Mouse (Mus musculus) embryonic facial prominence, embryonic 13.5 days (tissue): ENCODE results near the gene Ttc24. TPM values are rescaled to one million over a fixed set of nuclear protein-coding genes. Genes with fewer than 3 reads are reported as not detected.
A peak's percentile ranks its signal among the peaks of the same experiment; 100 is the strongest.

Source experiments
- ATAC-seq: fragments of 200-750 bp; cut with Nextera tagmentation; 2 replicates; pipeline ENCODE4 v1.8.0; 2017; ENCODE audit warnings: low read depth; ENCODE audit not compliant: insufficient number of reproducible peaks, insufficient read depth, low FRiP score, low TSS enrichment
- H3K27ac ChIP-seq: fragments of 300-500 bp; sonication (generic); 2 replicates; pipeline ENCODE4 v1.5.1; 2015; ENCODE audit warnings: moderate library complexity, mild to moderate bottlenecking, inconsistent platforms
- H3K27me3 ChIP-seq: fragments of 300-500 bp; sonication (generic); 2 replicates; pipeline ENCODE4 v1.6.1; 2015; ENCODE audit warnings: mild to moderate bottlenecking, inconsistent platforms
- H3K36me3 ChIP-seq: fragments of 300-500 bp; sonication (generic); 2 replicates; pipeline ENCODE4 v1.6.1; 2015; ENCODE audit warnings: mild to moderate bottlenecking, inconsistent platforms
- H3K4me1 ChIP-seq: fragments of 300-500 bp; sonication (generic); 2 replicates; pipeline ENCODE4 v1.6.1; 2015; ENCODE audit warnings: inconsistent platforms
- H3K4me2 ChIP-seq: fragments of 300-500 bp; sonication (generic); 2 replicates; pipeline ENCODE4 v1.6.1; 2015; ENCODE audit warnings: moderate library complexity, mild to moderate bottlenecking, inconsistent platforms
- H3K4me3 ChIP-seq: fragments of 300-500 bp; sonication (generic); 2 replicates; pipeline ENCODE4 v1.5.1; 2015; ENCODE audit warnings: mild to moderate bottlenecking, inconsistent platforms
- H3K9ac ChIP-seq: fragments of 300-500 bp; sonication (generic); 2 replicates; pipeline ENCODE4 v1.6.1; 2015; ENCODE audit warnings: mild to moderate bottlenecking, inconsistent platforms
- H3K9me3 ChIP-seq: fragments of 300-500 bp; sonication (generic); 2 replicates; pipeline ENCODE4 v1.6.1; 2016; ENCODE audit warnings: inconsistent platforms
- WGBS: fragments of 180-500 bp; shearing (Covaris S2); methylation state at CpG from one replicate; pipeline ENCODE4 v1.1.7; 2015; ENCODE audit warnings: mixed read lengths; 5-methylcytosine and 5-hydroxymethylcytosine counted together
- polyA plus RNA-seq: library from polyadenylated mRNA; unstranded; fragments of >200 nt; fragmentation: Nextera tagmentation; extraction: Ambion mirVana; gene quantifications from 2 replicates; pipeline ENCODE4 v1.2.1, GENCODE M21; 2015

Ttc24 gene
- polyA plus RNA-seq, 1 experiment from 2014 or later, result 0.11 TPM

DNA sequence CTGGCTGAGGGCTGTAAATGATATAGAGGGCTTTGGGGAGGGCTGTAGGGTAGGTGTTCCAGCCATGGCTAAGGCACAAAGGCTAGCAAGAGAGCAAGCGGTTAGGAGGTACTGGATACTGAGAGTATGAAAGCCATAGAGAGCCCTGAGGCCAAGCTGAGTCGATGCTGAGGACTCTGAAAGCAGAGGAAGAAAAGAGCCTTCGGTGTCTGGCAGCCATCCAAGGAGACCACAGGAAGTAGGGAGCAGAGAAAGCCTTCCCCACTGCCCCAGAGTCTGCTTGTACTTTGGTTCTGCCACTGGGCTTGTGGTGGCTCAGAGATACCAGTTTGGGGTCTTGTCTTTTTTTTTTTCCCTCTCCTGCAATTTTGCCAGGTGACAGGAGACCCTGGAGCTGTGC lies 22.1 kb upstream of the Ttc24 start:
- no peak overlapping the region for H3K4me2 ChIP-seq
- no peaks in the 10 kb centered on the region for H3K4me1 ChIP-seq
- no peaks in the 10 kb centered on the region for H3K9me3 ChIP-seq
- H3K27ac ChIP-seq, result no peak overlapping the region; the same call in 1 of the 2 replicates
- ATAC-seq, result no peak
- no peak overlapping the region for H3K9ac ChIP-seq
- no peaks in the 10 kb centered on the region for H3K27me3 ChIP-seq
- no peak overlapping the region for H3K4me3 ChIP-seq
- peaks cover 89% of the 10 kb centered on the region for H3K36me3 ChIP-seq
- WGBS, result 81% methylated on average over 3 of the region's 3 CpGs

DNA sequence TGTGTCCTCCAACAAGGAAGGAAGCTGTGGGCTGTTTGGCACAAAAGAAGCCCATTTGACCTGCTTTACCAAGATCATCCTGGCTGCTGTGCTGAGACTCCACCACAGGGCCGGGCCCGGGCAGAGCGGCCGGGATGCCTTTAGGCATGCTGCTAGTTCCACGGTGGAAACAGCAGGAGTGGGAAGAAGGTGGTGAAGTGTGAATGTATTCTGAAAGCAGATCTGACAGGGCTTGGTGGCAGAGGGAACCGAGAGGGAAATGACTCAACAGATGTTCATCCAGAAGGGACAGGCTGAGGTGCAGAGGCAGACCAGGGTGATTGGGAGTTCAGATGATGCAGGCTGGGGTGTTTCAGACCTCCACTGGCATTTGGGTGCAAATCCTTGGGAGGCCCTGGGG lies 19.6 kb upstream of the Ttc24 start:
- Histone ChIP-seq H3K27me3 (no peaks in the 10 kb centered on the region), H3K4me1 (no peaks in the 10 kb centered on the region), H3K36me3 (peaks cover 88% of the 10 kb centered on the region), H3K4me3 (no peak overlapping the region), H3K27ac (no peak overlapping the region), H3K9me3 (no peaks in the 10 kb centered on the region), H3K4me2 (no peak overlapping the region), H3K9ac (no peak overlapping the region)
- WGBS, result 85% methylated on average over 6 of the region's 6 CpGs
- no peak for ATAC-seq

DNA sequence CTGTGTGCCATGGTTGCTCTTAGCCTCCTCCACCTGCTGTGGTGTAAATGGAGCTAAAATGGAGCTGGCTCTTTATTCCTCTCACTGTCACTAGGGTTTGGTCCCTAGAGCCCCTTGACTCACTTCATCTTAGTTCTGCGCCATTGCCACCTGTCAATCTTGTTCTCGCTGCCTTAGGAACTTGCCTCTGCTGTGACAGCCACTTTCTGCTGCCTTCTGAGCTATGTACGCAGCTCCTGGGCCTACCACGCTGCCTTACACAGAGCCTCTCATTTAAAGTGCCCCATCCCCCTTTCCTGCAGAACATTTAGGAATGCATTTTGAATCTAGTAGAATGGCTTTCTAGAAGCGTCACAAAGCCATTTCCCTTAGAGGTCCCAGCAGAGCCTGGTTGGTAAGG lies 16.0 kb upstream of the Ttc24 start:
- Histone ChIP-seq H3K36me3 (peaks cover 90% of the 10 kb centered on the region), H3K4me3 (no peak overlapping the region), H3K9me3 (no peaks in the 10 kb centered on the region), H3K27ac (no peak overlapping the region), H3K27me3 (no peaks in the 10 kb centered on the region), H3K4me2 (no peak overlapping the region), H3K4me1 (no peaks in the 10 kb centered on the region), H3K9ac (no peak overlapping the region)
- ATAC-seq, result no peak
- WGBS, result 80% methylated on average over 5 of the region's 5 CpGs

DNA sequence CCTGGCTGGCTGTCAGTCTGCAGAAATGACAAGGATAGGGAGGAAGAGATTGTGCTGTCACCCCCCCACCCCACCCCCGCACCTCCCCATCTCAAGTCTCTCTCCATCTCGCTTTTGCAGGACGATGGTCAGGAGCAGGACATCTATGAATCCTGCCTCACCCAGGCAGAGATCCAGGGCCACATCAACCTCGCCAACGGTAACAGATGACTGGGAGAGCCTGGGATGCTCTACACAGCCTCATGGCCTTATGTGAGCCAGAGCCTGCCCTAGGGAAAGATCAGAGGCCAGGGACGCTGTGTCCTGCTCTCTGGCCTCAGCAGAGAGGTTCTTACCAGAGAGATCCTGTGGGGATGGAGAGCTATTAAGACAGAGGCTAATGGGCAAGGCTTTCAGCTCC lies 12.5 kb upstream of the Ttc24 start:
- Histone ChIP-seq H3K27me3 (no peaks in the 10 kb centered on the region), H3K4me2 (no peak overlapping the region), H3K4me1 (no peaks in the 10 kb centered on the region), H3K36me3 (peaks cover 84% of the 10 kb centered on the region), H3K9ac (no peak overlapping the region), H3K9me3 (no peaks in the 10 kb centered on the region), H3K4me3 (no peak overlapping the region), H3K27ac (no peak overlapping the region)
- ATAC-seq, result no peak
- WGBS, result 95% methylated on average over 6 of the region's 6 CpGs

DNA sequence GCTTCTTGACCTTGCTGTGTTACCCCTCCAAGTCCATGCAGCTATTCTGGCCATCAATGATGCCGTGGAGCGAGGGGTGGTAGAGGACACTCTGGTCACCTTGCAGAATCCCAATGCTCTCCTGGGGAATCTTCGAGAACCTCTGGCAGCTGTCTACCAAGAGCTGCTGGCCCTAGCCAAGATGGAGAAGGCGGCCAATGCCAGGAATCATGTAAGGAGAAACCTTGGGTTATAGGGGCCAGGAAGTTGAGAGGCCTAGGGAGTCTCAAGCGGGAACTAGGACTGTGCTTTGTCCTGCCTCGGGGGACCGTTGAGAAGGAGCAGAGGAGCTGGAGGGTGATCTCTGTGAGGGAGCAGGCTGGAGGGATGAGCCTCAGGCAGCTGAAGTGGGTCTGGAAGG lies 12.0 kb upstream of the Ttc24 start:
- no peak overlapping the region for H3K4me3 ChIP-seq
- no peaks in the 10 kb centered on the region for H3K9me3 ChIP-seq
- H3K36me3 ChIP-seq, result peaks cover 82% of the 10 kb centered on the region
- no peaks in the 10 kb centered on the region for H3K27me3 ChIP-seq
- no peak for ATAC-seq
- 88% methylated on average over 7 of the region's 7 CpGs for WGBS
- no peak overlapping the region for H3K4me2 ChIP-seq
- H3K9ac ChIP-seq, result no peak overlapping the region
- no peak overlapping the region for H3K27ac ChIP-seq
- no peaks in the 10 kb centered on the region for H3K4me1 ChIP-seq

DNA sequence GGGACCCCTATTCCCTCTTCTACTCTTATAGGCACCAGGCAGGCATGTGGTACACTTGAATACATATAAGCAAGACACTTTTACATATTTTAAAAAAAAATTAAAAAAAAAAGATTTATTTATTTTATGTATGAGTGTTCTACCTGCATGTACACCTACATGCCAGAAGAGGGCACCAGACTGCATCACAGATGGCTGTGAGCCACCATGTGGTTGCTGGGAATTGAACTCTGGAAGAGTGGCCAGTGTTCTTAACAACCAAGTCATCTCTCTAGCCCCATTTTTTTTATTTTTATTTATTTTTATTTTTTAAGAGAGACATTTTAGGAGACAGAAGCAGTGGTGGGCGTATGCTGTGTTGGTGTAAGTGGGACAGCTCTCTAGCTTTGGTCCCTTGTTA lies 9.6 kb upstream of the Ttc24 start:
- peaks cover 5% of the 10 kb centered on the region for H3K4me1 ChIP-seq
- no peak overlapping the region for H3K4me3 ChIP-seq
- no peak overlapping the region for H3K4me2 ChIP-seq
- no peaks in the 10 kb centered on the region for H3K27me3 ChIP-seq
- no peak for ATAC-seq
- H3K27ac ChIP-seq, result no peak overlapping the region
- WGBS, result 93% methylated on average over 1 of the region's 1 CpGs
- H3K9ac ChIP-seq, result no peak overlapping the region
- peaks cover 62% of the 10 kb centered on the region for H3K36me3 ChIP-seq
- no peaks in the 10 kb centered on the region for H3K9me3 ChIP-seq

DNA sequence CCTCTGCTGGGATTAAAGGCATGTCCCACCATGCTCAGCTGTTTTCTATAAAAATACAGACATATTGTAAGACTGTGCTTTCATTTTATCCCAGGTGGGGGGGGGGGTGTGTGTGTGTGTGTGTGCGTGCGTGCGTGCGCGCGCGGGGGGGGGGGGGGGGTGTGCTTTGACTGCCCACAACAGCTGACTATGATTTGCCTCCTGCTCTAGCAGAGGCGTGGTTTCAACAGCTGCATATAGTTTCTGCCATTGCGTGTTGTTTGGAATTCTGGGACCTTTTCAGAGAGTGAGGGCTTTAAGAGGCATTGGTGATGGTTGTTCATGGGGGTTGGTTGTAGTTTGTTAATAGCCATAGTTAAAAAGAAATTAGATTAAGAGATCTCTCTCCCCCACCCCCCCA lies 7.4 kb upstream of the Ttc24 start:
- H3K4me1 ChIP-seq, result peaks cover 16% of the 10 kb centered on the region
- no peaks in the 10 kb centered on the region for H3K27me3 ChIP-seq
- H3K4me3 ChIP-seq, result no peak overlapping the region
- H3K9ac ChIP-seq, result no peak overlapping the region
- H3K27ac ChIP-seq, result 0 out of 2 replicates have a peak overlapping the region, but pooled peaks have one; percentile 64
- H3K36me3 ChIP-seq, result peaks cover 40% of the 10 kb centered on the region
- H3K9me3 ChIP-seq, result no peaks in the 10 kb centered on the region
- WGBS, result 43% methylated on average over 3 of the region's 9 CpGs
- no peak for ATAC-seq
- no peak overlapping the region for H3K4me2 ChIP-seq

DNA sequence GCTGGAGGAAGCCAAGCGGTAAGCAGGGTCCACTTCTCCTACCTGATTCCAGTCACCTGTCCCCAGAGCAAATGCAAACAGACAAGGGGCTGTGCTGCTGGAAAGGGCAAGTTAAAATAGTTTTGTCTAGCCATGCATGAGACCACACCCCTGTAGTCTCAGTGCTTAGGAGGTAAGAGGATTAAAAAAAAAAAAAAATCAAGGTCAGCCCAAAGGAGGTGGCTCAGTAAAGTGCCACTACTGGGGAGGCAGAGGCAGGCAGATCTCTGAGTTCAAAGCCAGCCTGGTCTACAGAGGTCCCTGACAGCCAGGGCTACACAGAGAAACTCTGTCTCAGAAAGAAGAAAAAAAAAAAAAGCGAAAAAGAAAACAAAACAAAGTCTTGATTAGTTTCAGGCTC lies 5.9 kb upstream of the Ttc24 start:
- H3K27ac ChIP-seq, result no peak overlapping the region
- H3K4me1 ChIP-seq, result peaks cover 16% of the 10 kb centered on the region
- H3K9me3 ChIP-seq, result no peaks in the 10 kb centered on the region
- ATAC-seq, result no peak
- H3K4me3 ChIP-seq, result no peak overlapping the region
- 93% methylated on average over 2 of the region's 2 CpGs for WGBS
- H3K4me2 ChIP-seq, result no peak overlapping the region
- no peaks in the 10 kb centered on the region for H3K27me3 ChIP-seq
- peaks cover 25% of the 10 kb centered on the region for H3K36me3 ChIP-seq
- no peak overlapping the region for H3K9ac ChIP-seq

DNA sequence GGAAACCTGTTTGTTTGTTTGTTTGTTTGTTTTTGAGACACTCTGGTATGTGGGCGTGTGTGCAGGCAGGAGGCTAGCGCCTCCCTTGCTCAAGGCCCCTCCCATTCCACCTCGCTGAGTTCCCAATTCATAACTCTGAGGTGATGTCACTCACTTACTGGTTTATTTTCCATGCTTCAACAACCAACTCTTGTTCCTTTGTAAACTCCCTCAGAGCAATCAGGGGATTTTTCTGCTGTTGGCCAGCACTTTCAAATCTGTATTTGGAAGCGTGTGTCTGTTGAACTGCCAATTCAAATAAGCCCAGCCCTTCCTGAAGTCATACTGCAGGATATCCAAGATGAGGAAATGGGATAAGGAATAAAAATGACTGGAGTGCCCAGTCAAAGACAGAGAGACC lies 4.6 kb upstream of the Ttc24 start:
- 0 out of 2 replicates have a peak overlapping the region, but pooled peaks have one; percentile 12 for H3K27ac ChIP-seq
- 8% methylated on average over 4 of the region's 4 CpGs for WGBS
- ATAC-seq, result no peak

DNA sequence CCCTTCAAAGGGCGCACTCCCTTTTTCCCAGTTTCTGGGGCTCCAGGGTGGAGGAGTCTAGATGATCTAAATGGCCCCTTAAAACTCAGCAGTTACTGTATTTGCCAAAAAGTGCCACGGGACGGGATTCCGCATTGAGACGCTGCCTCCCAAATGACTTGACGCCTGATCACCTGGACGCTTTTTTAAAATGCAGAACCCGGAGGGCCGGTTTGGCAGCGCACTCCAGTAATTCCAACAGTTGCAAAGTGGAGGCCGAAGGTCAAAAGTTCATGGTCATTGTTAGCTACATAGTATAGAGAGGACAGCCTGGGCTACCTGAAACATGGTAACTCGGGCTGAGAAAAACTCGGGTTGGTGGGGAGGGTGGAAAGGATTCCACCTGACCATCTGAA lies 4.1 kb upstream of the Ttc24 start:
- Histone ChIP-seq H3K27ac (no peak overlapping the region), H3K4me1 (peaks cover 16% of the 10 kb centered on the region), H3K4me3 (peak overlapping the region; percentile 68), H3K36me3 (peaks cover 15% of the 10 kb centered on the region), H3K27me3 (no peaks in the 10 kb centered on the region), H3K9me3 (no peaks in the 10 kb centered on the region), H3K4me2 (peak overlapping the region; percentile 76), H3K9ac (peak overlapping the region; percentile 74)
- 2% methylated on average over 13 of the region's 13 CpGs for WGBS
- ATAC-seq, result no peak

More for the DNA sequence above, 4.6 kb upstream of the Ttc24 start:
- Histone ChIP-seq H3K4me1 (peaks cover 16% of the 10 kb centered on the region), H3K9ac (peak overlapping the region; percentile 74), H3K36me3 (peaks cover 15% of the 10 kb centered on the region), H3K9me3 (no peaks in the 10 kb centered on the region), H3K4me3 (peak overlapping the region; percentile 68), H3K27me3 (no peaks in the 10 kb centered on the region), H3K4me2 (peak overlapping the region; percentile 76)

DNA sequence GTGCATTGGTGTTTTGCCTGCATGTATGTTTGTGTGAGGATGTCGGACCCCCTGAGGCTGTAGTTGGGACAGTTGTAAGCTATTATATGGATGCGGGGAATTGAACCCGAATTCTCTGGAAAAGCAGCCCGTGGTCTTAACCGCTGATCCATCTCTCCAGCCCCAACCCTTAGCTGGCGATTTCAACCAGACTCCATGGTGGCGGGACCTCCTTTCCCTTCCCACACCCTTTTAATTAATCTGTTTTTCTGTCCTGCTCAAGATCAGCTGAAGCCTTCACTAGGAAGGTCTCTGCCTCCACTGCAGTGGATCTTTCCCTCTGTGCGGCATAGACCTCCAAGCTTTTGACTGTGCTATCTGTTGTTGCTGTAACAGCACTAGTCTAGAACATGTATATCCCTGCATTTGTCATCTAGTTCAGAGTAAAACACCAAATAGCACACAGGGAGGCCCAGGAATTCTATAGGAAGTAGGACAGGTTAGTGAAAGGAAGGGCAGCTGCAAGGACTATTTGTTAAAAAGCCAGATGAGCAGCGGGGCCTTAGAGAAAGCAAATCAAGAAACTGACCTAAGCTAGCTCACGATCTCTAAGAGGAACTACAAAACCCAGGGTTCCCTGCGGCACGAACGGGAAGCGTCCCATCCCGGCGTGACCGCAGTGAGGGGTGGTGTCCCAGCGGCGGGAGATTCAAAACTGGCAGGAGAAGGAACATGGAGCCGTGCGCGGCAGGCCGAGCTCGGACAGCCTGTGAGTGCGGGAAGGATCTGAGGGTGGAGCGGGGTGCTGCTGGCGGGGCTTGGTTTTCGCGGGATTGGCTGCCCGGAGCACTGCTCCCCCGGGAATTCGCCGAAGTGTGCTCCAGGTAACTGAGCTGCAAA lies 3.5 kb upstream of the Ttc24 start, which contains the start of gene Iqgap3:
Gene Iqgap3, plus strand, starts transcription at position 627 of the 879 bp plus-strand sequence.
- H3K27ac ChIP-seq, result peak within 1 kb of the TSS; percentile 39; the same call in 1 of the 2 replicates

DNA sequence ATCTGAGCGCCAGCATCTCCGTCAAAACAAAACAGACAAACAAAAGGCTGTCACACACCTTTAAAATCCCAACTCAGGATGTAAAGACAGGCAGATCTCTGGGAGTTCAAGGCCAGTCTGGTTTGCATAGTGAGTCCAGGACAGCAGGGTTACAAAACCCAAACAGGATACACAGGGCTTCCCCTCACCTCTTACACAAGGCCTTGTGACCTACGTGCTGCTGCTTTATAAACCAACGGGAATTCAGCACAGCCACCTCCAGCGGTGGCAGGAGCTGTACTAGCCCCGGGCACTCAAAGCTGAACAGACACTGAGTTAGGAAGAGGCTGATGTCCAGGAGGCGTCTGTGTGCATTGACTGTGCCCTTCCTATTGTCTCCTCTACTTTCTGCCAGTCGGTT lies 663 bp downstream of the Ttc24 start:
- Histone ChIP-seq H3K4me3 (no peak overlapping the region), H3K4me2 (no peak overlapping the region), H3K9ac (peak overlapping the region; percentile 27; the same call in 1 of the 2 replicates), H3K4me1 (peaks cover 8% of the 10 kb centered on the region), H3K9me3 (no peaks in the 10 kb centered on the region), H3K27me3 (peaks cover 7% of the 10 kb centered on the region; the same call in 1 of the 2 replicates), H3K36me3 (no peaks in the 10 kb centered on the region), H3K27ac (no peak overlapping the region)
- 29% methylated on average over 8 of the region's 8 CpGs for WGBS
- no peak for ATAC-seq

More for the DNA sequence above, 3.5 kb upstream of the Ttc24 start, which contains the start of gene Iqgap3:
- Histone ChIP-seq H3K9ac (peak within 1 kb of the TSS; percentile 74), H3K36me3 (peaks cover 15% of the 10 kb centered on the region), H3K4me1 (peaks cover 16% of the 10 kb centered on the region), H3K9me3 (no peaks in the 10 kb centered on the region), H3K4me2 (peak within 1 kb of the TSS; percentile 76), H3K27me3 (no peaks in the 10 kb centered on the region), H3K4me3 (peak within 1 kb of the TSS; percentile 68)
- WGBS, result 19% methylated on average over 33 of the region's 33 CpGs
- ATAC-seq, result peak; percentile 80; the same call in 1 of the 2 replicates
